Mouse (Mus musculus) forebrain, embryonic 12.5 days (tissue): ENCODE results near the gene Lrrc10b. TPM values are rescaled to one million over a fixed set of nuclear protein-coding genes. Genes with fewer than 3 reads are reported as not detected.

Source experiments
- ATAC-seq: fragments of 200-750 bp; cut with Nextera tagmentation; 2 replicates; pipeline ENCODE4 v1.8.0; 2017; ENCODE audit warnings: moderate TSS enrichment; ENCODE audit not compliant: low FRiP score
- H3K27ac ChIP-seq: fragments of 300-500 bp; sonication (generic); 2 replicates; pipeline ENCODE4 v1.5.1; 2016; ENCODE audit warnings: mild to moderate bottlenecking
- H3K27me3 ChIP-seq: fragments of 300-500 bp; sonication (generic); 2 replicates; pipeline ENCODE4 v1.6.1; 2016; ENCODE audit warnings: mild to moderate bottlenecking
- H3K36me3 ChIP-seq: fragments of 300-500 bp; sonication (generic); replicated peaks from 2 replicates; pipeline ENCODE4 v1.6.1; 2016; ENCODE audit warnings: mild to moderate bottlenecking
- H3K4me1 ChIP-seq: fragments of 300-500 bp; sonication (generic); 2 replicates; pipeline ENCODE4 v1.6.1; 2016
- H3K4me2 ChIP-seq: fragments of 300-500 bp; sonication (generic); 2 replicates; pipeline ENCODE4 v1.6.1; 2016; ENCODE audit warnings: mild to moderate bottlenecking, moderate library complexity
- H3K4me3 ChIP-seq: fragments of 300-500 bp; sonication (generic); replicated peaks from 2 replicates; pipeline ENCODE4 v1.5.1; 2016; ENCODE audit warnings: mild to moderate bottlenecking
- H3K9ac ChIP-seq: fragments of 300-500 bp; sonication (generic); 2 replicates; pipeline ENCODE4 v1.6.1; 2016; ENCODE audit warnings: mild to moderate bottlenecking
- H3K9me3 ChIP-seq: fragments of 300-500 bp; sonication (generic); 2 replicates; pipeline ENCODE4 v1.6.1; 2016
- WGBS: fragments of 180-500 bp; shearing (Covaris S2); methylation state at CpG from one replicate; pipeline ENCODE4 v1.1.7; 2016; 5-methylcytosine and 5-hydroxymethylcytosine counted together
- polyA plus RNA-seq: library from polyadenylated mRNA; unstranded; fragments of >200 nt; fragmentation: Nextera tagmentation; extraction: Ambion mirVana; gene quantifications from 2 replicates; pipeline ENCODE4 v1.2.1, GENCODE M21; 2016

The Lrrc10b gene
- 0.83 and 1.1 TPM in 2 replicates for polyA plus RNA-seq

GRCm38 (mm10) chr19:10456752-10457483 lies at the start of gene Lrrc10b:
Gene Lrrc10b (minus strand): TSS chr19:10457473.
- H3K4me1 ChIP-seq, result peaks cover 40% of the 10 kb centered on the region

DNA sequence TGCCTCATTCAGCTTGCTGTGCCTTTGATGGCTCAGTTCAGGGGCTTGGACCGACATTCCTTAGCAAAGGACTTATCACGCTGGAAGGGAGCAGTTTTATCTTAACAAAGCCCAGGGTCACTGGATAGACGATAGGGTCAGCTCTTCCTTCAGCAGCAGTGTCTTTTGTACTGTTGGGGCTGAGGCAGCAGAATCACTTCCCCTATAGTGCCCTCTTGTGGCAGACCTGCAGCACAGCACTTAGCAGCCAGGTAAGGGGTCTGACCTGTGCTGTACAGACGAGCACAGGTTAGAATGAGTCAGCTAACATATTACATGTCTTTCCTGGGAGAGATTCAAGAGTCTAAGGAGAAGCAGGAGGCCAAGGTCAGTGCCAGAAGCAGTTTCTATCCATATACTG lies 45.3 kb upstream of the Lrrc10b start:
- Histone ChIP-seq H3K4me1 (no peaks in the 10 kb centered on the region), H3K4me3 (no peak overlapping the region), H3K4me2 (no peak overlapping the region), H3K27me3 (no peaks in the 10 kb centered on the region), H3K27ac (no peak overlapping the region), H3K36me3 (peaks cover 49% of the 10 kb centered on the region), H3K9ac (no peak overlapping the region), H3K9me3 (no peaks in the 10 kb centered on the region)
- ATAC-seq, result peak; percentile 68; the same call in 1 of the 2 replicates
- 5% methylated on average over 4 of the region's 4 CpGs for WGBS

More at GRCm38 (mm10) chr19:10456752-10457483, at the start of gene Lrrc10b:
- H3K9ac ChIP-seq, result peak within 1 kb of the TSS; percentile 44
- H3K36me3 ChIP-seq, result no peaks in the 10 kb centered on the region
- H3K4me2 ChIP-seq, result peak within 1 kb of the TSS; percentile 95
- H3K4me3 ChIP-seq, result peak within 1 kb of the TSS; percentile 55
- ATAC-seq, result peak; percentile 60
- no peaks in the 10 kb centered on the region for H3K9me3 ChIP-seq
- peak within 1 kb of the TSS; percentile 53; the same call in 1 of the 2 replicates for H3K27ac ChIP-seq
- peaks cover 97% of the 10 kb centered on the region for H3K27me3 ChIP-seq
- WGBS, result under 1% methylated on average over 80 of the region's 96 CpGs

GRCm38 (mm10) chr19:10500581-10500980 lies 43.3 kb upstream of the Lrrc10b start:
- H3K27me3 ChIP-seq, result no peaks in the 10 kb centered on the region
- no peak overlapping the region for H3K9ac ChIP-seq
- peaks cover 6% of the 10 kb centered on the region; the same call in 1 of the 2 replicates for H3K4me1 ChIP-seq
- no peak overlapping the region for H3K4me3 ChIP-seq
- ATAC-seq, result no peak
- 96% methylated on average over 8 of the region's 8 CpGs for WGBS
- H3K9me3 ChIP-seq, result no peaks in the 10 kb centered on the region
- no peak overlapping the region for H3K27ac ChIP-seq
- H3K4me2 ChIP-seq, result no peak overlapping the region
- peaks cover 38% of the 10 kb centered on the region for H3K36me3 ChIP-seq

GRCm38 (mm10) chr19:10497512-10498160 lies 40.4 kb upstream of the Lrrc10b start:
- no peak for ATAC-seq
- Histone ChIP-seq H3K4me2 (no peak overlapping the region), H3K36me3 (peaks cover 27% of the 10 kb centered on the region), H3K27me3 (no peaks in the 10 kb centered on the region), H3K4me3 (no peak overlapping the region), H3K9me3 (no peaks in the 10 kb centered on the region), H3K4me1 (peaks cover 6% of the 10 kb centered on the region; the same call in 1 of the 2 replicates), H3K27ac (no peak overlapping the region), H3K9ac (no peak overlapping the region)
- WGBS, result 70% methylated on average over 8 of the region's 8 CpGs

DNA sequence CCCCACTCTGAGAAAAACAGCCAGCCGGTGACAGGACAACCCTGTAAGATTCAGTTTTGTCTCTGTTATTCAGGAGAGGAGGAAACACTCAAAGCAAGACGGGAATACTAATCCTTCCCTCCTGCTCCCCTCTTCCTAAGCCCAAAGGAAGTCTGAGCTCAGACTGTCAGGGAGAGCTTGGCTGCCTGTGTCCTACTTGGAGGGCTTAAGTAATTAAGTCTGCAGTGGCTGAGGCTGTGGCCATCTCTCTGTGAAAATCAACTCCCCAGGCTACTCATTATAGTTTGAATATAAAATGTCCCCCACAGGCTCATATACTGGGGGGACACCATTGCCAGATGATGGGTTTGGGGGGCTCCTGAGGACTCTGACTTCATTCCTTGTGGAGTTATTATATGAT lies 39.7 kb upstream of the Lrrc10b start:
- peaks cover 26% of the 10 kb centered on the region for H3K36me3 ChIP-seq
- H3K9me3 ChIP-seq, result no peaks in the 10 kb centered on the region
- ATAC-seq, result no peak
- no peak overlapping the region for H3K4me3 ChIP-seq
- 54% methylated on average over 2 of the region's 2 CpGs for WGBS
- no peaks in the 10 kb centered on the region for H3K27me3 ChIP-seq
- H3K4me1 ChIP-seq, result peaks cover 6% of the 10 kb centered on the region; the same call in 1 of the 2 replicates
- H3K9ac ChIP-seq, result no peak overlapping the region
- no peak overlapping the region for H3K4me2 ChIP-seq
- H3K27ac ChIP-seq, result no peak overlapping the region

GRCm38 (mm10) chr19:10495670-10496069 lies 38.4 kb upstream of the Lrrc10b start:
- no peak for ATAC-seq
- no peak overlapping the region for H3K4me2 ChIP-seq
- H3K36me3 ChIP-seq, result peaks cover 12% of the 10 kb centered on the region

DNA sequence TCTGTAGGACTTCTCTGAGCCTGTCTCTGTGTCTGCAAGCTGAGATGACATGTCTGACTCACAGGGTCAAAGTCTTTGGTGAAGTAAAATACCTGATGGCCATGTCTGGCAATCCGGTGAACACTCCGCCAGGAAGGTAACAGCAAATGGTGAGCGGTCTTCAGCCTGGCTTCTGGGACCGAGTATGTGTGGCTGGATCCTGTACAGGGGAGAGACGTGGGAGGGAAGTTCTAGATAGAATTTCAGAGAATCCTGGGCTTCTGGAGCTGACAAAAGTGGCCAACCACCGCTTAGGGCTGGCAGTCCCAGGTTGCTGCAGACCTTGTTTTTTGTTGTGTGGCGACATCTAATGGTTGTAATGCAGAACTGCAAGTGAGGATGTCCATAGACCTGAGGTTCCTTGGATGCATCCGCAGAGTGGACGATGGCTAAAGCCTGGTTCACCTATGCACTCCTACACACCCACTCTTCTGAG lies 29.0 kb upstream of the Lrrc10b start:
- Histone ChIP-seq H3K27ac (no peak overlapping the region), H3K9me3 (no peaks in the 10 kb centered on the region), H3K4me2 (no peak overlapping the region), H3K9ac (no peak overlapping the region), H3K27me3 (peaks cover 12% of the 10 kb centered on the region; the same call in 1 of the 2 replicates), H3K4me1 (peaks cover 9% of the 10 kb centered on the region), H3K36me3 (no peaks in the 10 kb centered on the region), H3K4me3 (no peak overlapping the region)
- WGBS, result 26% methylated on average over 9 of the region's 9 CpGs
- peak; percentile 74 for ATAC-seq

More at GRCm38 (mm10) chr19:10495670-10496069, 38.4 kb upstream of the Lrrc10b start:
- H3K9me3 ChIP-seq, result no peaks in the 10 kb centered on the region
- H3K9ac ChIP-seq, result no peak overlapping the region
- peaks cover 6% of the 10 kb centered on the region; the same call in 1 of the 2 replicates for H3K4me1 ChIP-seq
- no peaks in the 10 kb centered on the region for H3K27me3 ChIP-seq
- H3K27ac ChIP-seq, result no peak overlapping the region
- no peak overlapping the region for H3K4me3 ChIP-seq
- WGBS, result 100% methylated on average over 1 of the region's 1 CpGs

DNA sequence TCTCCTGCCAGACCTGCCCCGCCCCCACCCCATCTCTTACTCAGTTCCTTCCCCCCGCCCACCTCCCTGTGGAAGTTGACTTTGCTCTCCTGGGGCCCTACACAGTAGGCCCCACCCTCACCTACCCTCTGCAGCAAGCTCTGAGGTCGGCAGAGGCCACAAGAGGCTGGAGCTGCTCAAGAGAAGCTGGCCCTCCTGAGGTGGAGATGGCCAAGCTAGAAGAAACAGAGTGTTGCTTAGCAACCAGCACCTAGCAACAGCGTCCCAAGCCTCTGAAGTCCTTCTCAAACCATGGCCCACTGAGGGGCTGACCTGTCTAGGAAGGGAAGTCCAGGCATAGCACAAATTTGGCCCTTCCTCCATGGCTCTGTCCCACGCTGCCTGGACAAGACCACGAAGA lies 25.4 kb upstream of the Lrrc10b start, which contains the start of gene Ppp1r32:
Gene Ppp1r32, minus strand, starts transcription at position 226 of the 400 bp plus-strand sequence.
- Histone ChIP-seq H3K4me2 (no peak within 1 kb of the TSS), H3K27me3 (peaks cover 12% of the 10 kb centered on the region; the same call in 1 of the 2 replicates), H3K36me3 (no peaks in the 10 kb centered on the region), H3K9ac (no peak within 1 kb of the TSS), H3K9me3 (no peaks in the 10 kb centered on the region), H3K4me1 (peaks cover 9% of the 10 kb centered on the region), H3K27ac (no peak within 1 kb of the TSS; the same call in 1 of the 2 replicates), H3K4me3 (no peak within 1 kb of the TSS)
- 27% methylated on average over 6 of the region's 6 CpGs for WGBS
- ATAC-seq, result peak; percentile 66; the same call in 1 of the 2 replicates

GRCm38 (mm10) chr19:10479541-10479940 lies 22.3 kb upstream of the Lrrc10b start:
- 77% methylated on average over 4 of the region's 4 CpGs for WGBS
- Histone ChIP-seq H3K36me3 (no peaks in the 10 kb centered on the region), H3K9me3 (no peaks in the 10 kb centered on the region), H3K4me2 (no peak overlapping the region), H3K4me3 (no peak overlapping the region), H3K9ac (no peak overlapping the region), H3K4me1 (peaks cover 9% of the 10 kb centered on the region), H3K27me3 (0 out of 2 replicates have a peak, but pooled peaks cover 3% of the 10 kb centered on the region), H3K27ac (no peak overlapping the region)
- ATAC-seq, result no peak

DNA sequence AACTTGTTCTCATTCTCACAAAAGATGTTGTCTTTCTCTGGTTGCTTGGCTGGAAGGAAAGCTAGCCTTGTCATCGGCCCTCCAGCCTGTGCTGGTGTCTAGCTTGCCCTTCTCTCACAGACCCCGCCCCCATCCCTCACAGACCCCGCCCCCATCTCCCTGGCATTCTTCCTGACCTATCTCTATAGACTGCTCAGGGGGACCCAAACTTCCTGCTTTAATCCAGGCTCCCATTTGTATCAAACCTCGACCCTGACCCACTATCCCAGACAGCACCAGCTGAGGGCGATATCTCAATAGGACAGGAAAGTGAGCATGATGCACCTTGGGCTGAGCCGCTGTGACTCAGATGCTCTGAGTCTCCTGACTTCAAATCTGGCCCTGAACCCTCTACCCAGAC lies 16.5 kb upstream of the Lrrc10b start:
- no peak for ATAC-seq
- 0 out of 2 replicates have a peak, but pooled peaks cover 2% of the 10 kb centered on the region for H3K4me1 ChIP-seq
- WGBS, result 20% methylated on average over 6 of the region's 6 CpGs

GRCm38 (mm10) chr19:10472958-10473357 lies 15.7 kb upstream of the Lrrc10b start:
- Histone ChIP-seq H3K36me3 (no peaks in the 10 kb centered on the region), H3K9me3 (no peaks in the 10 kb centered on the region), H3K4me2 (no peak overlapping the region), H3K4me1 (0 out of 2 replicates have a peak, but pooled peaks cover 2% of the 10 kb centered on the region), H3K9ac (no peak overlapping the region), H3K27ac (no peak overlapping the region), H3K27me3 (peaks cover 7% of the 10 kb centered on the region; the same call in 1 of the 2 replicates), H3K4me3 (no peak overlapping the region)
- no peak for ATAC-seq
- WGBS, result 85% methylated on average over 3 of the region's 3 CpGs

More for the DNA sequence above, 16.5 kb upstream of the Lrrc10b start:
- no peak overlapping the region for H3K9ac ChIP-seq
- H3K4me2 ChIP-seq, result no peak overlapping the region
- H3K36me3 ChIP-seq, result no peaks in the 10 kb centered on the region
- no peaks in the 10 kb centered on the region for H3K9me3 ChIP-seq
- peaks cover 7% of the 10 kb centered on the region; the same call in 1 of the 2 replicates for H3K27me3 ChIP-seq
- H3K27ac ChIP-seq, result no peak overlapping the region
- H3K4me3 ChIP-seq, result no peak overlapping the region

DNA sequence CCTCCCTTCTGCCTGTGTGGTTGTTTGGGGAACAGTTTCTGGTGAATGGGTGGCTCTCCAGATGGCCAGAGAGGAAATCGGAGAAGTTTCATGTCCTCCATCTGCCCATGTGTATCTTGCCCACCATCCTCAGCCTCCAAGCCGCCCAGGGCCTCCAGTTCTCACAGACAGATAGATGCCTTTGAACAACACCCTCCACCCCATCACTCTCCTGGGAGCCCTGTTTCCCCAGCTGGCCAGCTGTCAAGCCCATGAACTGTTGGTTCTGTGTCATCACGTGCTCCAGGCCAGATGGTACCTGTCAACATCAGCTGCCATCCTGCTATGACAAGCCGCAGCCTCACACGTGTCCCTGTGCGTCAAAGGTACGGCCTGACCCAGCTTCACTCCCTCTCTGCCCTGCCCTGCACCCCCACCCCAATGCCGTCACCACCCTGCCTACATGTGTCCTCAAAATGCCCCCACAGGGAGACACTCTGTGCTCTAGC lies 11.9 kb upstream of the Lrrc10b start:
- H3K36me3 ChIP-seq, result no peaks in the 10 kb centered on the region
- H3K4me3 ChIP-seq, result no peak overlapping the region
- ATAC-seq, result no peak
- H3K4me2 ChIP-seq, result no peak overlapping the region
- WGBS, result 68% methylated on average over 8 of the region's 8 CpGs
- H3K4me1 ChIP-seq, result peaks cover 5% of the 10 kb centered on the region
- H3K9me3 ChIP-seq, result no peaks in the 10 kb centered on the region
- no peak overlapping the region for H3K9ac ChIP-seq
- H3K27me3 ChIP-seq, result peaks cover 7% of the 10 kb centered on the region; the same call in 1 of the 2 replicates
- H3K27ac ChIP-seq, result no peak overlapping the region
